Mouse (Mus musculus) CH12.LX (cell line): Measurements from ENCODE around the gene Olfr1262. TPM values are rescaled to one million over a fixed set of nuclear protein-coding genes. Genes with fewer than 3 reads are reported as not detected.

Experiments
- DNase-seq: peaks from one replicate; pipeline ENCODE4 v3.0.0-alpha.2; 2013; ENCODE audit errors: extremely low read depth
- H3K27ac ChIP-seq: 2 replicates; pipeline ENCODE4 v1.5.1; 2012; ENCODE audit warnings: low read depth, mild to moderate bottlenecking, control low read depth, moderate library complexity; ENCODE audit not compliant: insufficient read depth
- H3K27me3 ChIP-seq: replicated peaks from 2 replicates; pipeline ENCODE3; 2012; ENCODE audit warnings: inconsistent platforms
- H3K36me3 ChIP-seq, 2 experiments: replicated peaks in 1 of 2; 2 replicates each; pipeline versions ENCODE3 to v1.6.1; 2012; ENCODE audit warnings: inconsistent platforms in 1 of 2, low read length in 1 of 2, mild to moderate bottlenecking in 1 of 2, mixed read lengths in 1 of 2, moderate library complexity in 1 of 2; ENCODE audit not compliant: control insufficient read depth in 1 of 2, insufficient read depth in 1 of 2
- H3K4me1 ChIP-seq, 2 experiments: 2 replicates each; pipeline ENCODE4 v1.6.1; 2012; ENCODE audit warnings: inconsistent platforms in 1 of 2, moderate library complexity in 1 of 2; ENCODE audit not compliant: insufficient read depth in 2 of 2, control insufficient read depth in 1 of 2
- H3K4me2 ChIP-seq: 2 replicates; pipeline ENCODE4 v1.6.1; 2012; ENCODE audit warnings: low read depth, mild to moderate bottlenecking, control low read depth; ENCODE audit not compliant: poor library complexity, insufficient read depth, severe bottlenecking
- H3K4me3 ChIP-seq, 3 experiments: fragments of 150-350 bp in 1 of 3; sonication (generic) in 1 of 3; replicated peaks in 1 of 3; 2 replicates each; pipeline versions ENCODE3 to v1.5.1; 2011 to 2012; ENCODE audit warnings: low read depth in 2 of 3, low read length in 2 of 3, mild to moderate bottlenecking in 2 of 3, moderate library complexity in 2 of 3, control low read depth in 1 of 3, improper control_type of control experiment in 1 of 3, inconsistent platforms in 1 of 3, mixed read lengths in 1 of 3; ENCODE audit not compliant: poor library complexity in 1 of 3
- H3K79me2 ChIP-seq: replicated peaks from 2 replicates; pipeline ENCODE4 v1.6.1; 2012; ENCODE audit warnings: mild to moderate bottlenecking, moderate library complexity; ENCODE audit not compliant: control insufficient read depth, poor library complexity, insufficient read depth, severe bottlenecking; ENCODE audit errors: extremely low read depth
- H3K9ac ChIP-seq: 2 replicates; pipeline ENCODE4 v1.6.1; 2012; ENCODE audit warnings: low read depth, mild to moderate bottlenecking, control low read depth, moderate library complexity; ENCODE audit not compliant: insufficient read depth
- H3K9me3 ChIP-seq: replicated peaks from 2 replicates; pipeline ENCODE3; 2012; ENCODE audit warnings: low read length, inconsistent platforms, mixed read lengths
- BHLHE40 ChIP-seq: IDR thresholded peaks from 2 replicates; pipeline ENCODE4 v1.6.1; 2011; ENCODE audit warnings: mild to moderate bottlenecking, low read depth, low read length, improper control_type of control experiment
- E2F4 ChIP-seq: IDR thresholded peaks from 2 replicates; pipeline ENCODE4 v1.6.1; 2011; ENCODE audit warnings: low read depth, low read length, improper control_type of control experiment; ENCODE audit not compliant: insufficient replicate concordance
- EP300 ChIP-seq: IDR thresholded peaks from 2 replicates; pipeline ENCODE4 v1.6.1; 2011; ENCODE audit warnings: low read length, improper control_type of control experiment
- HCFC1 ChIP-seq: IDR thresholded peaks from 2 replicates; pipeline ENCODE4 v1.6.1; 2012; ENCODE audit warnings: low read depth, mild to moderate bottlenecking, inconsistent platforms, low read length, improper control_type of control experiment
- JUN ChIP-seq: IDR thresholded peaks from 2 replicates; pipeline ENCODE4 v1.6.1; 2011; ENCODE audit warnings: low read depth, mild to moderate bottlenecking, low read length, improper control_type of control experiment, moderate library complexity; ENCODE audit not compliant: insufficient read depth
- MAX ChIP-seq: IDR thresholded peaks from 2 replicates; pipeline ENCODE4 v1.6.1; 2011; ENCODE audit warnings: low read length, improper control_type of control experiment
- MAZ ChIP-seq: IDR thresholded peaks from 2 replicates; pipeline ENCODE4 v1.6.1; 2012; ENCODE audit warnings: low read depth, mild to moderate bottlenecking, inconsistent platforms, low read length, improper control_type of control experiment, moderate library complexity
- MYC ChIP-seq: IDR thresholded peaks from 2 replicates; pipeline ENCODE4 v1.6.1; 2011; ENCODE audit warnings: low read depth, mild to moderate bottlenecking, improper control_type of control experiment, low read length
- NELFE ChIP-seq: IDR thresholded peaks from 2 replicates; pipeline ENCODE4 v1.6.1; 2011; ENCODE audit warnings: low read depth, low read length, improper control_type of control experiment
- POLR2A ChIP-seq: IDR thresholded peaks from 2 replicates; pipeline ENCODE4 v1.6.1; 2011; ENCODE audit warnings: low read depth, mild to moderate bottlenecking, improper control_type of control experiment, low read length
- POLR2AphosphoS2 ChIP-seq: IDR thresholded peaks from 2 replicates; pipeline ENCODE4 v1.6.1; 2011; ENCODE audit warnings: low read depth, low read length, improper control_type of control experiment
- RAD21 ChIP-seq: IDR thresholded peaks from 2 replicates; pipeline ENCODE4 v1.6.1; 2011; ENCODE audit warnings: low read depth, mild to moderate bottlenecking, low read length, improper control_type of control experiment, moderate library complexity
- TBP ChIP-seq: conservative IDR thresholded peaks from 2 replicates; pipeline ENCODE4 v1.6.1; 2011; ENCODE audit warnings: low read depth, low read length, improper control_type of control experiment
- TCF12 ChIP-seq: IDR thresholded peaks from 2 replicates; pipeline ENCODE4 v1.6.1; 2014; ENCODE audit warnings: low read depth, mild to moderate bottlenecking, inconsistent platforms, low read length, improper control_type of control experiment
- USF1 ChIP-seq: IDR thresholded peaks from 2 replicates; pipeline ENCODE4 v1.6.1; 2014; ENCODE audit warnings: low read depth, mild to moderate bottlenecking, inconsistent platforms, low read length, improper control_type of control experiment
- dilution Hi-C: fragments of 300-500 bp; cut with MboI; formaldehyde crosslinking; loops from 2 replicates; pipeline ENCODE4 v1.14.3; 2020; ENCODE audit warnings: low sequenced_read_pairs; ENCODE audit not compliant: extremely low pct_unique_long_range_greater_than_20kb, extremely low pct_ligation_motif_present
- in situ Hi-C: fragments of 300-500 bp; cut with MboI; formaldehyde crosslinking; loops from 3 replicates; pipeline ENCODE4 v1.14.3; 2019; ENCODE audit warnings: low sequenced_read_pairs, low pct_ligation_motif_present, low pct_unique_long_range_greater_than_20kb, mixed read lengths
- polyA plus RNA-seq: library from polyadenylated mRNA; unstranded; fragments of >175 nt; gene quantifications from 2 replicates; pipeline ENCODE4 v1.2.1, GENCODE M21; 2012; ENCODE audit warnings: low read depth; ENCODE audit not compliant: insufficient read length
- total RNA-seq, 2 experiments: library from RNA; depleted of rRNA; stranded (reverse); fragments of 300-350 nt in 1 of 2; fragments of >200 nt in 1 of 2; gene quantifications; 2 replicates each; pipeline ENCODE4 v1.2.3; 2012 to 2014

Gene Olfr1262
- total and polyA plus RNA-seq, 3 experiments, result not detected

GRCm38 (mm10) chr2:90025477-90025876 lies 25.5 kb downstream of the Olfr1262 start, which contains the start of gene Olfr1264:
Olfr1264 (minus strand) TSS chr2:90025577.
- Histone ChIP-seq H3K4me2 (no peak within 1 kb of the TSS), H3K36me3 (no peaks in the 10 kb centered on the region), H3K9ac (no peak within 1 kb of the TSS), H3K79me2 (no peaks in the 10 kb centered on the region), H3K4me3 (no peak within 1 kb of the TSS), H3K9me3 (no peaks in the 10 kb centered on the region), H3K4me1 (peaks cover 0 to 7% of the 10 kb centered on the region in 2 experiments; a peak in 1 of 4 replicates), H3K27ac (no peak within 1 kb of the TSS), H3K27me3 (no peaks in the 10 kb centered on the region)
- DNase-seq, result no peak
- TF ChIP-seq RAD21 (no peak), USF1 (no peak), TBP (no peak), E2F4 (no peak), MAZ (no peak), EP300 (no peak), NELFE (no peak)
- in situ Hi-C loops, result no loop called here
- dilution Hi-C loops, result no loop called here

GRCm38 (mm10) chr2:90035037-90035436 lies 35.1 kb downstream of the Olfr1262 start, which contains the start of gene Olfr1265:
Olfr1265 (plus strand) TSS chr2:90035337.
- Histone ChIP-seq H3K27ac (no peak within 1 kb of the TSS), H3K4me2 (no peak within 1 kb of the TSS), H3K9ac (no peak within 1 kb of the TSS)
- no peak for TF ChIP-seq POLR2AphosphoS2
- no peak for TF ChIP-seq JUN
- no peak for TF ChIP-seq EP300
- TF ChIP-seq MAX, result no peak
- TF ChIP-seq HCFC1, result no peak
- TF ChIP-seq POLR2A, result no peak
- TF ChIP-seq MYC, result no peak
- TF ChIP-seq TCF12, result no peak
- no peak for TF ChIP-seq BHLHE40
- no peak for TF ChIP-seq TBP
- TF ChIP-seq USF1, result no peak
- TF ChIP-seq, all 38 proteins: peak for 0
- Histone ChIP-seq H3K79me2 (no peaks in the 10 kb centered on the region), H3K36me3 (no peaks in the 10 kb centered on the region), H3K4me1 (no peaks in the 10 kb centered on the region), H3K4me3 (no peak within 1 kb of the TSS), H3K9me3 (no peaks in the 10 kb centered on the region), H3K27me3 (no peaks in the 10 kb centered on the region)
- in situ Hi-C loops (no loop called here), dilution Hi-C loops (no loop called here)
- no peak for DNase-seq

Other genes starting within 250 kb of the Olfr1262 start
- not detected in 2 replicates for gene Olfr1253, start 243.1 kb upstream of the Olfr1262 start, total RNA-seq (2012; rRNA removed)
- gene Olfr1253, start 243.1 kb upstream of the Olfr1262 start, total RNA-seq (2014; rRNA removed), result not detected in 2 replicates
- gene Olfr1253, start 243.1 kb upstream of the Olfr1262 start, polyA plus RNA-seq, result not detected in 2 replicates
- gene Olfr1254, start 206.5 kb upstream of the Olfr1262 start, total RNA-seq (2012; rRNA removed), result not detected in 2 replicates
- not detected in 2 replicates for gene Olfr1254, start 206.5 kb upstream of the Olfr1262 start, total RNA-seq (2014; rRNA removed)
- gene Olfr1254, start 206.5 kb upstream of the Olfr1262 start, polyA plus RNA-seq, result not detected in 2 replicates
- gene Olfr1255, start 188.1 kb upstream of the Olfr1262 start, total RNA-seq (2012; rRNA removed), result not detected in 2 replicates
- not detected in 2 replicates for gene Olfr1255, start 188.1 kb upstream of the Olfr1262 start, total RNA-seq (2014; rRNA removed)
- gene Olfr1255, start 188.1 kb upstream of the Olfr1262 start, polyA plus RNA-seq, result not detected in 2 replicates
- gene Olfr1256, start 158.6 kb upstream of the Olfr1262 start, total RNA-seq (2012; rRNA removed), result not detected in 2 replicates
- not detected in 2 replicates for gene Olfr1256, start 158.6 kb upstream of the Olfr1262 start, total RNA-seq (2014; rRNA removed)
- gene Olfr1256, start 158.6 kb upstream of the Olfr1262 start, polyA plus RNA-seq, result not detected in 2 replicates
- gene Olfr48, start 151.9 kb upstream of the Olfr1262 start, total RNA-seq (2012; rRNA removed), result not detected in 2 replicates
- gene Olfr48, start 151.9 kb upstream of the Olfr1262 start, total RNA-seq (2014; rRNA removed), result not detected in 2 replicates
- not detected in 2 replicates for gene Olfr48, start 151.9 kb upstream of the Olfr1262 start, polyA plus RNA-seq
- gene Olfr1257, start 121.7 kb upstream of the Olfr1262 start, total RNA-seq (2012; rRNA removed), result not detected in 2 replicates
- gene Olfr1257, start 121.7 kb upstream of the Olfr1262 start, total RNA-seq (2014; rRNA removed), result not detected in 2 replicates
- not detected in 2 replicates for gene Olfr1257, start 121.7 kb upstream of the Olfr1262 start, polyA plus RNA-seq
- gene Olfr1258, start 72.8 kb upstream of the Olfr1262 start, total RNA-seq (2012; rRNA removed), result not detected in 2 replicates
- gene Olfr1258, start 72.8 kb upstream of the Olfr1262 start, total RNA-seq (2014; rRNA removed), result not detected in 2 replicates
- gene Olfr1258, start 72.8 kb upstream of the Olfr1262 start, polyA plus RNA-seq, result not detected in 2 replicates
- gene Olfr1259, start 51.5 kb upstream of the Olfr1262 start, total RNA-seq (2012; rRNA removed), result 0.21 and 0.34 TPM in 2 replicates
- gene Olfr1259, start 51.5 kb upstream of the Olfr1262 start, total RNA-seq (2014; rRNA removed), result not detected in 2 replicates
- not detected in 2 replicates for gene Olfr1259, start 51.5 kb upstream of the Olfr1262 start, polyA plus RNA-seq
- not detected in 2 replicates for gene Olfr1260, start 25.8 kb upstream of the Olfr1262 start, total RNA-seq (2012; rRNA removed)
- not detected in 2 replicates for gene Olfr1260, start 25.8 kb upstream of the Olfr1262 start, total RNA-seq (2014; rRNA removed)
- gene Olfr1260, start 25.8 kb upstream of the Olfr1262 start, polyA plus RNA-seq, result not detected in 2 replicates
- gene Olfr1261, start 8.9 kb upstream of the Olfr1262 start, total RNA-seq (2012; rRNA removed), result not detected in 2 replicates
- not detected in 2 replicates for gene Olfr1261, start 8.9 kb upstream of the Olfr1262 start, total RNA-seq (2014; rRNA removed)
- not detected in 2 replicates for gene Olfr1261, start 8.9 kb upstream of the Olfr1262 start, polyA plus RNA-seq
- not detected in 2 replicates for gene Olfr1263, start 12.0 kb downstream of the Olfr1262 start, total RNA-seq (2012; rRNA removed)
- not detected in 2 replicates for gene Olfr1263, start 12.0 kb downstream of the Olfr1262 start, total RNA-seq (2014; rRNA removed)
- not detected in 2 replicates for gene Olfr1263, start 12.0 kb downstream of the Olfr1262 start, polyA plus RNA-seq
- not detected in 2 replicates for gene Olfr1264, start 25.4 kb downstream of the Olfr1262 start, total RNA-seq (2012; rRNA removed)
- gene Olfr1264, start 25.4 kb downstream of the Olfr1262 start, total RNA-seq (2014; rRNA removed), result not detected in 2 replicates
- gene Olfr1264, start 25.4 kb downstream of the Olfr1262 start, polyA plus RNA-seq, result not detected in 2 replicates
- gene Olfr1265, start 35.2 kb downstream of the Olfr1262 start, total RNA-seq (2012; rRNA removed), result not detected in 2 replicates
- not detected in 2 replicates for gene Olfr1265, start 35.2 kb downstream of the Olfr1262 start, total RNA-seq (2014; rRNA removed)
- gene Olfr1265, start 35.2 kb downstream of the Olfr1262 start, polyA plus RNA-seq, result not detected in 2 replicates
- not detected in 2 replicates for gene Olfr140, start 63.4 kb downstream of the Olfr1262 start, total RNA-seq (2012; rRNA removed)
- not detected in 2 replicates for gene Olfr140, start 63.4 kb downstream of the Olfr1262 start, total RNA-seq (2014; rRNA removed)
- gene Olfr140, start 63.4 kb downstream of the Olfr1262 start, polyA plus RNA-seq, result not detected in 2 replicates
- gene Olfr1269, start 121.3 kb downstream of the Olfr1262 start, total RNA-seq (2012; rRNA removed), result not detected in 2 replicates
- not detected in 2 replicates for gene Olfr1269, start 121.3 kb downstream of the Olfr1262 start, total RNA-seq (2014; rRNA removed)
- not detected in 2 replicates for gene Olfr1269, start 121.3 kb downstream of the Olfr1262 start, polyA plus RNA-seq
- gene Olfr32, start 142.2 kb downstream of the Olfr1262 start, total RNA-seq (2012; rRNA removed), result not detected in 2 replicates
- not detected in 2 replicates for gene Olfr32, start 142.2 kb downstream of the Olfr1262 start, total RNA-seq (2014; rRNA removed)
- gene Olfr32, start 142.2 kb downstream of the Olfr1262 start, polyA plus RNA-seq, result not detected in 2 replicates
- not detected in 2 replicates for gene Olfr1270, start 152.9 kb downstream of the Olfr1262 start, total RNA-seq (2012; rRNA removed)
- gene Olfr1270, start 152.9 kb downstream of the Olfr1262 start, total RNA-seq (2014; rRNA removed), result not detected in 2 replicates
- not detected in 2 replicates for gene Olfr1270, start 152.9 kb downstream of the Olfr1262 start, polyA plus RNA-seq
- gene Olfr1506, start 224.3 kb downstream of the Olfr1262 start, total RNA-seq (2012; rRNA removed), result not detected in 2 replicates
- gene Olfr1506, start 224.3 kb downstream of the Olfr1262 start, total RNA-seq (2014; rRNA removed), result not detected in 2 replicates
- not detected in 2 replicates for gene Olfr1506, start 224.3 kb downstream of the Olfr1262 start, polyA plus RNA-seq